Mouse (Mus musculus) heart, adult 18-20 months (tissue): ENCODE data around the gene Trpm5. TPM values are rescaled to one million over a fixed set of nuclear protein-coding genes. Genes with fewer than 3 reads are reported as not detected.
A peak's percentile ranks its signal among the peaks of the same experiment; 100 is the strongest.

ENCODE experiments used
- DNase-seq, 2 experiments: peaks; one replicate each; pipeline ENCODE4 v3.0.0; 2021 to 2022; ENCODE audit warnings: mixed read lengths in 1 of 2
- total RNA-seq, 2 experiments: library from RNA; stranded (reverse); gene quantifications; 2 replicates each; pipeline ENCODE4 v1.2.3; 2021

The Trpm5 gene
- total RNA-seq, 2 experiments from 2014 or later, result 0.10 TPM; not detected in 1

GRCm38 (mm10) chr7:143038174-143038931 is 56.1 kb downstream of the Trpm5 start:
- no peak for DNase-seq

GRCm38 (mm10) chr7:143037306-143037705 is 57.1 kb downstream of the Trpm5 start:
- DNase-seq, result peak in 1 of 2 experiments; percentile 51

DNA sequence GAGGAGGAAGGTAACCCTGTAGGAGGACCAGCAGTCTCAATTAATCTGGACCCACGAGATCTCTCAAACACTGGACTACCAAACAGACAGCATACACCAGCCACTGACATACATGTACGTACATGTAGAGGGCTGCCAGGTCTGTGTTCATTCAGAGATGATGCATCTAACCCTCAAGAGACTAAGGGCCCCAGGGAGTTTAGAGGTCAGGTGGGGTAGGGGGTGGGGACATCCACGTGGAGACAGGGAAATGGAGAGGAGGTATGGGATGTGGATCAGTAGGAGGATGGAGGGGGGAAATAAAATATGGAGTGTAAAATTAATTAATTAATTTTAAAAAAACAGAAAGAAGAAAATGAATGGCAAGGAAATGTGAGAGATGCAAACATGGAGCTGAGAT is 57.7 kb downstream of the Trpm5 start:
- no peak for DNase-seq

GRCm38 (mm10) chr7:143034519-143035450 is 59.7 kb downstream of the Trpm5 start:
- DNase-seq, result peak in 1 of 2 experiments; percentile 68

GRCm38 (mm10) chr7:143034112-143034511 is 60.3 kb downstream of the Trpm5 start:
- no peak for DNase-seq

- peak in 1 of 2 experiments; percentile 54 for DNase-seq
These were observed 60.9 kb downstream of the Trpm5 start for GRCm38 (mm10) chr7:143033581-143033980.

- DNase-seq, result peak; percentile 58 to 68
These were observed 62.6 kb downstream of the Trpm5 start for GRCm38 (mm10) chr7:143031816-143032215.

DNA sequence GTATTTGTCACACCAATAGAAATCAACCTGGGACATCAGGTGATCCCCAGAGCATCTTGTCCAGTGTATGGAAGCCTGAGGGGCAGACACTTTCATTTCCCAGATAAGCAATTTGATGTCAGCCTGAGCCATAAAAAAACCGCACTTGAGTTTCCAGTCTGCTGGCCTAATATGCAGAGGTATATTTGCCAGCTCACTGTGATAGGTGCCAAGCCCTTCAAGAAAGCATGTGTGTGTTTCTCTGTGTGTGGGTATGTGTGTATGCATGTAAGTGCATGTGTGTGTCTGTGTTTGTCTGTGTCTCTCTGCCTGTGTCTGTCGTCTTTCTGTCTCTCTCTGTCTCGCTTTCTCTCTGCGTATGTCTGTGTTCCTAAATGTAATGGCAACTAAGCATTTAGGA is 67.2 kb downstream of the Trpm5 start:
- DNase-seq, result no peak

- no peak for DNase-seq
These were observed 68.9 kb downstream of the Trpm5 start for GRCm38 (mm10) chr7:143025496-143025895.

DNA sequence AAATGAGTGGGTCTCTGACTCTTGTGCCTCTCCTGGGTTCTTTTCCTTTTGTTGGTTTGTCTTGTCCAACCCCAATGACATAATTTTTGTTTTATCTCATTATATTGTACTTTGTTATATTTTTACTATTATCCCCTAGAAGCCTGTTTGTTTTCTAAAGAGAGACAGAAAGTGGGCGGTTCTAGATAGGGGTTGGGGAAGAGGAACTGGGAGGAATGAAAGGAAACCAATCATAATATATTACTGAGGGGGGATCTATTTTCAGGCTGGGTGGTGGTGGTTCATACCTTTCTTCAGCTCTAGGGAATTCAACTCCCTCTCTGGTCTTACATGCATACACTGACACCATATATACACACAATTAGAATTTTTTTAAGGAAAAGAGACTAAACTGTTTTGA is 70.1 kb downstream of the Trpm5 start:
- DNase-seq, result no peak

- no peak for DNase-seq
These were observed 70.9 kb downstream of the Trpm5 start for GRCm38 (mm10) chr7:143023499-143023898.

GRCm38 (mm10) chr7:143021356-143022164 is 72.9 kb downstream of the Trpm5 start:
- DNase-seq, result peak in 1 of 2 experiments; percentile 49

- DNase-seq, result peak; percentile 54 to 77
These were observed 73.7 kb downstream of the Trpm5 start for GRCm38 (mm10) chr7:143020764-143021163.

GRCm38 (mm10) chr7:143020040-143020439 is 74.4 kb downstream of the Trpm5 start:
- no peak for DNase-seq

Other genes starting within 250 kb of the Trpm5 start
- gene Th, start 163.5 kb downstream of the Trpm5 start, total RNA-seq, result not detected
- gene Ascl2, start 125.4 kb downstream of the Trpm5 start, total RNA-seq, result not detected
- 1 to 10 TPM in 1 of 2 experiments, under 1 TPM in 1; 0.69 to 2.6 TPM for gene Tspan32, start 89.6 kb downstream of the Trpm5 start, total RNA-seq
- 100 to 1,000 TPM; 410 to 413 TPM for gene Cd81, start 41.9 kb downstream of the Trpm5 start, total RNA-seq
- gene Tssc4, start 25.4 kb downstream of the Trpm5 start, total RNA-seq, result 10 to 100 TPM; 13.1 to 14.9 TPM
- gene Kcnq1, start 11.7 kb upstream of the Trpm5 start, total RNA-seq, result 10 to 100 TPM; 33.8 to 36.4 TPM